Mouse (Mus musculus) colon, adult 2 months (tissue): ENCODE measurements around the gene Zdhhc13. TPM values are rescaled to one million over a fixed set of nuclear protein-coding genes. Genes with fewer than 3 reads are reported as not detected.

Experiments used
- polyA plus RNA-seq: library from polyadenylated mRNA; depleted of rRNA; stranded (reverse); fragments of >200 nt; gene quantifications from 2 replicates; pipeline ENCODE4 v1.2.3, GENCODE M21; 2012; rRNA removed

Zdhhc13 gene
- polyA plus RNA-seq: 19.0 and 27.5 TPM in 2 replicates

DNA sequence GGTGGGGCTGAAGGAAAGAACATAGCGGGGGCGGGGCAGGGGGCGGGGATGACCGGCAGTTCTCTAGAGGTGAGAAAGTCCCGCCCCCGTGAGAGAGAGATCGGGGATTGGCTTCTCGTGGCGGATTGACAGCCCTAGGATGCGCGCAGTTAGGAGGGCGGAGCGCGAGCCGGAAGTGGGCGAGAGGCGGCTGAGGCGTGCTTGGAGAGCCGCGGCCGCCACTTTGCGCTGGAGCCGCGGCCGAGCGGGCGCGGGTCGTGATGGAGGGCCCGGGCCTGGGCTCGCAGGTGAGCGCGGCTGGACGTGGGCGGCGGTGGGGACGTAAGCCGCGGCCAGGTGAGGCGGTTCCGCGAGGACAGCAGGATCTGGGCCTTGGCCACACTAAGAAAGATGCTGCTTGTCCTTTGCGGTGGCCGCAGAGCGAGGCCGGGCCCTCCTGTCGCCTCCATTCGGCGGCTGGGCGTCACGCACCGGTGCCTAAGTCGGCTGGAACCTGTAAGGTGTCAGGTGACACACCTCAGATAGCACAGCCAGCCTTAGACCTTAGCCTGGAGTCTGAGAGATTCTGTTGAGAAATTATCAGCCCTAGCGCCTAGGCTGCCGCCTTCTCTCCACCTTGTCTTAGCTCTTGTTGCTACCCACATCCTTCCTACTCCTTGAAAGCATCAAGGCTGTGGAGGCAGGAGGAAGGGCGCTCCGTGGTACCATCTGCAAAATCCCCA lies at the start of gene Zdhhc13:
Zdhhc13 (plus strand) TSS at position 153 of the 722 bp plus-strand sequence.

DNA sequence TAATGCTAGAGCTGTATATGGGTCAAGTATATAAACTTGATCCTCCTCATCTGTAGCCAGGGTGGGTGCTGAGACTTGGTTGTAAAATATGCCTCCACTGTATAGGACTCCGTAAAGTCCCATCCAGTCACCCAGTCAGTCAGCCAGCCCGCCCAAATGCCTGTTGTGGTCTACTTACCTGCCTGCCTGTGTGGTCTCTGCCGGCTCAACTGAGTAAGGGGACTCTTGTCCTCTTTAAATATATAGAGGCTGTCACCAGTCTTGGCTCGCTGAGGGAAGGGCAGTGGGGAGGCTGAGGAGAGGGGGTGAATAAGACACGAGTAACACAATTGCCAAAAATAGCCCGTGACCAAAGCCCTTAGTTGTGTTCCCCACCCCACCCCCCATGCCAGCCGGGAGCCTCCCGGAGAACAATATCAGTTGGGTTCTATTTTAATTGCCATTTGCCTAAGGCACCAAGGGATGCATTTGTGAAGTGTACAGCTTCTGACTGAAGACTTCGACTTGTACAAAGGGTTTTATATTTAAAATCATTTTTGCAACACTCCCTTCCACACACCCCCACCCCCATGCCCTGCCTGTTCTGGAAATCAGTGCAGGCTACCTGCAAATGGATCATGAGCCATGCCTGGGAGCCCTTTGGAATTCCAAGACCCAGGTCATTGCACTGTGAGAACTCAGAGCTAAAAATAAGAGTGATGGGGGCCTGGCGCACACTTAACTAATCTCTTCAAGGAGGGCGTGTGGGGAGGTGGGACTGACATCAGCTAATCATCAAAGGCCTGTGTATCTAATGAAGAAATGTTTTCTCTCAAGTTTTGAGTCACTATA lies 59.2 kb downstream of the Zdhhc13 start, which contains the start of gene Csrp3:
Csrp3 (minus strand) TSS at position 214 of the 831 bp plus-strand sequence.

Other genes with a start within 250 kb of the Zdhhc13 start
- gene Mrgprb2, start 230.9 kb upstream of the Zdhhc13 start, polyA plus RNA-seq: not detected in 2 replicates
- gene Mrgprb3, start 145.2 kb upstream of the Zdhhc13 start, polyA plus RNA-seq: not detected in 2 replicates
- gene Csrp3, start 59.0 kb downstream of the Zdhhc13 start, polyA plus RNA-seq: not detected in 2 replicates
- 5.2 and 5.3 TPM in 2 replicates for gene E2f8, start 92.6 kb downstream of the Zdhhc13 start, polyA plus RNA-seq
- gene Nav2, start 119.7 kb downstream of the Zdhhc13 start, polyA plus RNA-seq: 6.5 and 8.1 TPM in 2 replicates